Comparison of ENCODE assay signal across 9 mouse cellular contexts in genomic region chr2:164455421-164456190, GRCm38 (mm10). TPM values are rescaled to one million over a fixed set of nuclear protein-coding genes. Genes with fewer than 3 reads are reported as not detected.
DNase-seq lines count a peak whose midpoint lies in the region; ATAC-seq and TF ChIP-seq lines count a peak whose summit lies in the region.
"Had no signal": no experiment of that assay in that cellular context is flagged by ENCODE, and none has a peak within 500 bp of the region (broad histone marks: within the 10 kb centered on the region; RNA-seq: fewer than 3 reads in every experiment).

No protein-coding gene starts in this region.

- H3K4me2 ChIP-seq in lung, embryonic 14.5 days, result no peak overlapping the region
- H3K4me2 ChIP-seq: embryonic facial prominence, embryonic 15.5 days had no signal

- H3K4me1 ChIP-seq in lung, embryonic 14.5 days (ENCODE audit: insufficient read depth), result peaks cover 29% of the 10 kb centered on the region

- 65% methylated on average over 6 of the region's 6 CpGs for WGBS in lung, embryonic 14.5 days

- DNase-seq in 3134 (ENCODE audit: extremely low read depth, insufficient read length, low spot score) (peak; percentile 62), ES-CJ7 (ENCODE audit: low read depth, low spot score) (peak; percentile 34)
- peak; percentile 71 to 76 for DNase-seq in heart, adult 9 months (ENCODE audit: low spot score in 2 of 2)
- no peak for DNase-seq in lung, embryonic 14.5 days
- no peak for DNase-seq in left cerebral cortex, adult 9 months (ENCODE audit: low spot score in 2 of 2)
- DNase-seq in thymus, postnatal 25 days, result no peak
- no peak for DNase-seq in frontal cortex, postnatal 10 days (ENCODE audit: low spot score in 2 of 2)

- no peaks in the 10 kb centered on the region for H3K36me3 ChIP-seq in lung, embryonic 14.5 days (ENCODE audit: insufficient read depth)
- H3K36me3 ChIP-seq: embryonic facial prominence, embryonic 15.5 days had no signal

- no peaks in the 10 kb centered on the region for H3K27me3 ChIP-seq in lung, embryonic 14.5 days (ENCODE audit: insufficient read depth, low read length)
- H3K27me3 ChIP-seq: embryonic facial prominence, embryonic 15.5 days had no signal

- 0 out of 2 replicates have a peak overlapping the region, but pooled peaks have one; percentile 0 for H3K27ac ChIP-seq in lung, embryonic 14.5 days (ENCODE audit: low read depth)
- H3K27ac ChIP-seq: embryonic facial prominence, embryonic 15.5 days had no signal

- H3K4me3 ChIP-seq in lung, embryonic 14.5 days (ENCODE audit: low read depth, low read length), result no peak overlapping the region
- H3K4me3 ChIP-seq: embryonic facial prominence, embryonic 15.5 days; megakaryocyte, embryonic 14.5 days had no signal

- H3K9me3 ChIP-seq in lung, embryonic 14.5 days (ENCODE audit: low read depth, low read length), result no peaks in the 10 kb centered on the region
- H3K9me3 ChIP-seq: embryonic facial prominence, embryonic 15.5 days had no signal

- ATAC-seq in lung, embryonic 14.5 days (ENCODE audit: insufficient read depth), result no peak

- no peak overlapping the region for H3K9ac ChIP-seq in lung, embryonic 14.5 days
- H3K9ac ChIP-seq: embryonic facial prominence, embryonic 15.5 days had no signal

- TF ChIP-seq CTCF in lung, embryonic 14.5 days (IDR thresholded peaks at IDR 0.05; ENCODE audit: low read depth), result no peak

RNA-seq across cellular contexts. Expression of gene Sys1, which starts 1.2 kb away (rescaled TPM):
- 65.6 and 68.7 TPM in 2 replicates for polyA plus RNA-seq in lung, embryonic 14.5 days (2014; fragmentation: Nextera tagmentation; extraction: Ambion mirVana)

RNA-seq across cellular contexts. Expression of gene Gm20458, which starts 5.2 kb away (rescaled TPM):
- 14.4 and 14.9 TPM in 2 replicates for polyA plus RNA-seq in lung, embryonic 14.5 days (2014; fragmentation: Nextera tagmentation; extraction: Ambion mirVana)

RNA-seq across cellular contexts. Expression of gene Sdc4, which starts 11.9 kb away (rescaled TPM):
- polyA plus RNA-seq in lung, embryonic 14.5 days (2014; fragmentation: Nextera tagmentation; extraction: Ambion mirVana), result 101 and 103 TPM in 2 replicates

RNA-seq across cellular contexts. Expression of gene Trp53tg5, which starts 17.9 kb away (rescaled TPM):
- polyA plus RNA-seq in lung, embryonic 14.5 days (2014; fragmentation: Nextera tagmentation; extraction: Ambion mirVana), result not detected in 2 replicates
- polyA plus RNA-seq: embryonic facial prominence, embryonic 15.5 days had no signal

RNA-seq across cellular contexts. Expression of gene Dbndd2, which starts 30.3 kb away (rescaled TPM):
- 4.4 and 5.3 TPM in 2 replicates for polyA plus RNA-seq in lung, embryonic 14.5 days (2014; fragmentation: Nextera tagmentation; extraction: Ambion mirVana)

Comparison
In these comparisons a context has a peak if more than half of its experiments do, and no peak if none do; other contexts are left out.
1. DNase-seq: peak in 3134 (single experiment), ES-CJ7 (single experiment) and heart, adult 9 months (2 of 2); none in lung, embryonic 14.5 days (single experiment), left cerebral cortex, adult 9 months (0 of 2), thymus, postnatal 25 days (single experiment) and frontal cortex, postnatal 10 days (0 of 2).